In genomic region chr5:45513511-45513910, GRCm38 (mm10) we compare ENCODE assay signal across 23 mouse cellular contexts. TPM values are rescaled to one million over a fixed set of nuclear protein-coding genes. Genes with fewer than 3 reads are reported as not detected.
"Had no signal": no experiment of that assay in that cellular context is flagged by ENCODE, and none has a peak within 500 bp of the region (broad histone marks: within the 10 kb centered on the region; RNA-seq: fewer than 3 reads in every experiment).

No protein-coding gene starts in this region.

- H3K4me1 ChIP-seq: limb, embryonic 12.5 days; limb, embryonic 15.5 days; liver, embryonic 13.5 days had no signal

- H3K27ac ChIP-seq: limb, embryonic 12.5 days; limb, embryonic 15.5 days; liver, embryonic 13.5 days had no signal

- DNase-seq: kidney, postnatal 10 days; left cerebral cortex, postnatal 4 days; liver, embryonic 13.5 days; lung, adult 2 months; lung, postnatal 14 days; lung, postnatal 4 days; midbrain, embryonic 14.5 days; thymus, adult 18-20 months; thymus, postnatal 36 days had no signal

- H3K9ac ChIP-seq: limb, embryonic 12.5 days; limb, embryonic 15.5 days; liver, embryonic 13.5 days had no signal

- ATAC-seq: inflammation-experienced regulatory T-cells, adult 6 months had no signal

- H3K27me3 ChIP-seq: limb, embryonic 12.5 days; limb, embryonic 15.5 days; liver, embryonic 13.5 days had no signal

- H3K4me2 ChIP-seq: limb, embryonic 12.5 days; limb, embryonic 15.5 days; liver, embryonic 13.5 days; midbrain, embryonic 11.5 days had no signal

- H3K4me3 ChIP-seq: limb, embryonic 12.5 days; limb, embryonic 15.5 days; liver, embryonic 13.5 days had no signal

- H3K9me3 ChIP-seq: limb, embryonic 12.5 days; limb, embryonic 15.5 days; liver, embryonic 13.5 days had no signal

RNA-seq across cellular contexts. Expression of gene Clrn2, which starts 60.0 kb away (rescaled TPM):
- polyA plus RNA-seq: inflammation-experienced regulatory T-cells, adult 6 months; limb, embryonic 15.5 days; liver, embryonic 13.5 days; liver, embryonic 16.5 days; lung, adult 2 months; lung, embryonic 16.5 days; midbrain, embryonic 14.5 days; midbrain, postnatal 0 days; neural tube, embryonic 11.5 days; neural tube, embryonic 14.5 days; small intestine, adult 2 months; spleen, adult 2 months; stomach, embryonic 16.5 days; testis, adult 2 months; urinary bladder, adult 2 months had no signal
